Mouse (Mus musculus) spleen, postnatal 4 days (tissue): ENCODE data around the gene Preb.

ENCODE experiments used
- DNase-seq, 2 experiments: peaks; one replicate each; pipeline ENCODE4 v3.0.0; 2022; ENCODE audit warnings: low spot score in 2 of 2

The Preb gene

GRCm38 (mm10) chr5:30922581-30923041 lies 37.5 kb downstream of the Preb start:
- DNase-seq: no peak

GRCm38 (mm10) chr5:30921256-30922033 lies 38.7 kb downstream of the Preb start, which contains the start of gene Khk:
TSS of gene Khk (plus strand) at chr5:30921431.
- peak; percentile 95 to 100 for DNase-seq

- no peak for DNase-seq
Observed at GRCm38 (mm10) chr5:30920621-30921020, 39.5 kb downstream of the Preb start.

- no peak for DNase-seq
Observed at GRCm38 (mm10) chr5:30919831-30920614, 40.1 kb downstream of the Preb start.

- no peak for DNase-seq
Observed at GRCm38 (mm10) chr5:30918691-30919090, 41.5 kb downstream of the Preb start.

- no peak for DNase-seq
Observed at GRCm38 (mm10) chr5:30917891-30918670, 42.1 kb downstream of the Preb start.

GRCm38 (mm10) chr5:30917348-30917747 lies 42.8 kb downstream of the Preb start:
- no peak for DNase-seq

GRCm38 (mm10) chr5:30916841-30917240 lies 43.3 kb downstream of the Preb start:
- no peak for DNase-seq

- peak; percentile 66 to 74 for DNase-seq
Observed at GRCm38 (mm10) chr5:30915974-30916433, 44.2 kb downstream of the Preb start.

GRCm38 (mm10) chr5:30915456-30915855 lies 44.7 kb downstream of the Preb start:
- peak in 1 of 2 experiments; percentile 74 for DNase-seq

GRCm38 (mm10) chr5:30914849-30915248 lies 45.3 kb downstream of the Preb start:
- DNase-seq: no peak

- no peak for DNase-seq
Observed at GRCm38 (mm10) chr5:30914101-30914635, 46.0 kb downstream of the Preb start.

GRCm38 (mm10) chr5:30913060-30913841 lies 46.9 kb downstream of the Preb start, which contains the start of gene Emilin1:
TSS of gene Emilin1 (plus strand) at chr5:30913402.
- no peak for DNase-seq

- no peak for DNase-seq
Observed at GRCm38 (mm10) chr5:30912156-30912555, 48.0 kb downstream of the Preb start.

GRCm38 (mm10) chr5:30910481-30910880 lies 49.7 kb downstream of the Preb start:
- DNase-seq: no peak

- no peak for DNase-seq
Observed at GRCm38 (mm10) chr5:30909863-30910262, 50.3 kb downstream of the Preb start.

- DNase-seq: no peak
Observed at GRCm38 (mm10) chr5:30909300-30909659, 50.9 kb downstream of the Preb start.

GRCm38 (mm10) chr5:30908426-30909299 lies 51.5 kb downstream of the Preb start:
- no peak for DNase-seq

- peak; percentile 98 to 99 for DNase-seq
Observed at GRCm38 (mm10) chr5:30907413-30908059, 52.6 kb downstream of the Preb start, which contains the start of gene Ost4. TSS of gene Ost4 (minus strand) at chr5:30907788.
